Mouse (Mus musculus): ENCODE measurements around the gene Ppp2r5a.

DNA sequence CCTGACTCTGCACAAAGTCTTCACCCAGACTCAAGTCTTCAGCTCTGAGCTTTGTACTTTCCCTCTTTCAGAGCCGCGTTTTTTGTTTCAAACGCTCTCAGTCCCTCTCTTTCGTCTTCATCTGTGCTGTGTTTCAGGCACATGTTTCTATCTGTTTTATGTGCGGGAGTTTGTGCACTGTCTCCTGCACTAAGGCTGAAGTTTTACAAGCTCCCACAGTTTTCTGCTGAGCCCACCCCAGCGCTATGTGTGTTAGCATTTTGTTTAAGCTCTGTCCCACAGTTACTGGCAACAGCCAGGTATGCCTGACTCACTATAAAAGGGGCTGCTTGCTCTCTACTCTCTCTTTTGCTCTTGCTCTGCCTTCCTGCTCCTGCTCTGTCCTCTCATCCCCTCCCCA is 16.3 kb upstream of the Ppp2r5a start:
- TF ChIP-seq CTCF (IDR thresholded peaks at IDR 0.05; ENCODE audit: insufficient read depth, low read length) = no peak
- TF ChIP-seq POLR2A (IDR thresholded peaks at IDR 0.05; ENCODE audit: borderline replicate concordance, extremely low read depth, low read depth, low read length) = no peak
